Mouse (Mus musculus) intestine, postnatal 0 days (tissue): ENCODE results near the gene Mtmr12. TPM values are rescaled to one million over a fixed set of nuclear protein-coding genes. Genes with fewer than 3 reads are reported as not detected.
"Not testable (repeated sequence)": the region's sequence is repeated elsewhere in the genome, so short reads cannot be mapped to it uniquely, and the experiment has no call there.

Source experiments
- ATAC-seq: fragments of 200-750 bp; cut with Nextera tagmentation; 2 replicates; pipeline ENCODE4 v1.8.0; 2017; ENCODE audit warnings: mild to moderate bottlenecking, moderate TSS enrichment, moderate library complexity
- H3K27ac ChIP-seq: fragments of 300-500 bp; sonication (generic); 2 replicates; pipeline ENCODE4 v1.5.1; 2014; ENCODE audit warnings: mild to moderate bottlenecking, low read depth, low read length, moderate library complexity
- H3K27me3 ChIP-seq: fragments of 300-500 bp; sonication (generic); replicated peaks from 2 replicates; pipeline ENCODE4 v1.6.1; 2014; ENCODE audit warnings: low read length, mixed read lengths; ENCODE audit not compliant: control insufficient read depth, insufficient read depth
- H3K36me3 ChIP-seq: fragments of 300-500 bp; sonication (generic); 2 replicates; pipeline ENCODE4 v1.6.1; 2014; ENCODE audit warnings: mild to moderate bottlenecking, moderate library complexity; ENCODE audit not compliant: control insufficient read depth, insufficient read depth
- H3K4me1 ChIP-seq: fragments of 300-500 bp; sonication (generic); replicated peaks from 2 replicates; pipeline ENCODE4 v1.6.1; 2014; ENCODE audit warnings: antibody characterized with exemption, low read length, mixed read lengths; ENCODE audit not compliant: control insufficient read depth, insufficient read depth
- H3K4me2 ChIP-seq: fragments of 300-500 bp; sonication (generic); replicated peaks from 2 replicates; pipeline ENCODE4 v1.6.1; 2014; ENCODE audit warnings: low read depth, mild to moderate bottlenecking, moderate library complexity
- H3K4me3 ChIP-seq: fragments of 300-500 bp; sonication (generic); 2 replicates; pipeline ENCODE4 v1.5.1; 2014; ENCODE audit warnings: low read depth, low read length
- H3K9ac ChIP-seq: fragments of 300-500 bp; sonication (generic); 2 replicates; pipeline ENCODE4 v1.6.1; 2014; ENCODE audit warnings: mild to moderate bottlenecking, low read depth, low read length
- H3K9me3 ChIP-seq: fragments of 300-500 bp; sonication (generic); 2 replicates; pipeline ENCODE4 v1.6.1; 2016; ENCODE audit warnings: mixed run types; ENCODE audit not compliant: control insufficient read depth
- CTCF ChIP-seq: sonication (generic); IDR thresholded peaks from 2 replicates; pipeline ENCODE4 v1.5.1; 2016; ENCODE audit warnings: low read depth, mild to moderate bottlenecking, control low read depth, antibody characterized with exemption, moderate library complexity
- WGBS: fragments of 180-500 bp; shearing (Covaris S2); extraction: QIAGEN DNeasy Blood & Tissue Kit; methylation state at CpG from one replicate; pipeline ENCODE4 v1.1.7; 2014; 5-methylcytosine and 5-hydroxymethylcytosine counted together
- polyA plus RNA-seq: library from polyadenylated mRNA; unstranded; fragments of >200 nt; fragmentation: Nextera tagmentation; extraction: Ambion mirVana; gene quantifications from 2 replicates; pipeline ENCODE4 v1.2.1, GENCODE M21; 2015

The Mtmr12 gene
- polyA plus RNA-seq, 1 experiment from 2014 or later = 6.6 TPM

- ATAC-seq = no peak
- no peaks in the 10 kb centered on the region for H3K27me3 ChIP-seq
- no peaks in the 10 kb centered on the region for H3K9me3 ChIP-seq
- H3K27ac ChIP-seq = no peak overlapping the region
- WGBS = 80% methylated on average over 8 of the region's 8 CpGs
- no peak overlapping the region for H3K9ac ChIP-seq
- no peak for TF ChIP-seq CTCF
- no peak overlapping the region for H3K4me2 ChIP-seq
- H3K36me3 ChIP-seq = no peaks in the 10 kb centered on the region
- 0 out of 2 replicates have a peak, but pooled peaks cover 7% of the 10 kb centered on the region for H3K4me1 ChIP-seq
- H3K4me3 ChIP-seq = no peak overlapping the region
Measured at GRCm38 (mm10) chr15:12211577-12211976, 6.7 kb downstream of the Mtmr12 start.

- Histone ChIP-seq H3K4me3 (no peak overlapping the region), H3K4me1 (0 out of 2 replicates have a peak, but pooled peaks cover under 1% of the 10 kb centered on the region), H3K4me2 (no peak overlapping the region), H3K9me3 (no peaks in the 10 kb centered on the region), H3K36me3 (no peaks in the 10 kb centered on the region), H3K27me3 (no peaks in the 10 kb centered on the region), H3K27ac (no peak overlapping the region), H3K9ac (no peak overlapping the region)
- no peak for ATAC-seq
- no peak for TF ChIP-seq CTCF
- WGBS = 83% methylated on average over 1 of the region's 1 CpGs
Measured at GRCm38 (mm10) chr15:12212266-12212665, 7.4 kb downstream of the Mtmr12 start.

GRCm38 (mm10) chr15:12214531-12215414 lies 9.9 kb downstream of the Mtmr12 start:
- H3K9me3 ChIP-seq = no peaks in the 10 kb centered on the region
- no peak overlapping the region for H3K4me2 ChIP-seq
- H3K27ac ChIP-seq = no peak overlapping the region
- H3K27me3 ChIP-seq = no peaks in the 10 kb centered on the region
- H3K4me1 ChIP-seq = peaks cover 6% of the 10 kb centered on the region
- ATAC-seq = no peak
- 78% methylated on average over 14 of the region's 14 CpGs for WGBS
- no peak overlapping the region for H3K9ac ChIP-seq
- TF ChIP-seq CTCF = no peak
- no peaks in the 10 kb centered on the region for H3K36me3 ChIP-seq
- no peak overlapping the region for H3K4me3 ChIP-seq

- Histone ChIP-seq H3K9ac (no peak overlapping the region), H3K4me1 (peaks cover 11% of the 10 kb centered on the region), H3K27ac (no peak overlapping the region), H3K27me3 (no peaks in the 10 kb centered on the region), H3K4me2 (no peak overlapping the region), H3K4me3 (no peak overlapping the region), H3K36me3 (no peaks in the 10 kb centered on the region), H3K9me3 (no peaks in the 10 kb centered on the region)
- 90% methylated on average over 5 of the region's 5 CpGs for WGBS
- no peak for TF ChIP-seq CTCF
- no peak for ATAC-seq
Measured at GRCm38 (mm10) chr15:12215415-12215718, 10.5 kb downstream of the Mtmr12 start.

GRCm38 (mm10) chr15:12216119-12216518 lies 11.3 kb downstream of the Mtmr12 start:
- no peak for ATAC-seq
- no peak overlapping the region for H3K4me3 ChIP-seq
- no peak for TF ChIP-seq CTCF
- no peak overlapping the region for H3K27ac ChIP-seq
- 83% methylated on average over 8 of the region's 8 CpGs for WGBS
- H3K36me3 ChIP-seq = no peaks in the 10 kb centered on the region
- H3K27me3 ChIP-seq = no peaks in the 10 kb centered on the region
- H3K4me1 ChIP-seq = peaks cover 19% of the 10 kb centered on the region
- H3K9ac ChIP-seq = no peak overlapping the region
- no peaks in the 10 kb centered on the region for H3K9me3 ChIP-seq
- H3K4me2 ChIP-seq = no peak overlapping the region

GRCm38 (mm10) chr15:12216798-12217197 lies 12.0 kb downstream of the Mtmr12 start:
- no peak overlapping the region for H3K4me3 ChIP-seq
- H3K9me3 ChIP-seq = no peaks in the 10 kb centered on the region
- no peak for ATAC-seq
- no peak for TF ChIP-seq CTCF
- H3K4me1 ChIP-seq = peaks cover 22% of the 10 kb centered on the region
- H3K36me3 ChIP-seq = no peaks in the 10 kb centered on the region
- no peak overlapping the region for H3K9ac ChIP-seq
- H3K27me3 ChIP-seq = no peaks in the 10 kb centered on the region
- WGBS = 71% methylated on average over 13 of the region's 13 CpGs
- no peak overlapping the region for H3K4me2 ChIP-seq
- no peak overlapping the region for H3K27ac ChIP-seq

GRCm38 (mm10) chr15:12217332-12217731 lies 12.5 kb downstream of the Mtmr12 start:
- not testable (repeated sequence) for ATAC-seq

More at GRCm38 (mm10) chr15:12217332-12217731, 12.5 kb downstream of the Mtmr12 start:
- peaks cover 22% of the 10 kb centered on the region for H3K4me1 ChIP-seq
- H3K27ac ChIP-seq, H3K4me2 ChIP-seq, H3K36me3 ChIP-seq, H3K9me3 ChIP-seq, H3K27me3 ChIP-seq, H3K4me3 ChIP-seq, H3K9ac ChIP-seq: not testable (repeated sequence)
- WGBS = 92% methylated on average over 3 of the region's 3 CpGs
